Mouse (Mus musculus): ENCODE measurements at regions not wholly inside any gene's neighbourhood (a gene's known extent, or its start where the extent isn't known, plus 50 kb on each side); places are given as distances from the start of the nearest gene placed in this dataset.

GRCm38 (mm10) chr7:136796415-136796814, 98.0 kb upstream of the Mgmt start:
- DNase-seq (ENCODE audit: low spot score) = no peak

- DNase-seq (ENCODE audit: low spot score) = no peak
These were observed 96.5 kb upstream of the Mgmt start for GRCm38 (mm10) chr7:136797780-136798435.

GRCm38 (mm10) chr7:136798605-136799004, 95.8 kb upstream of the Mgmt start:
- no peak for DNase-seq (ENCODE audit: low spot score)

GRCm38 (mm10) chr7:136807101-136807500, 87.3 kb upstream of the Mgmt start:
- no peak for DNase-seq (ENCODE audit: low spot score)

- DNase-seq (ENCODE audit: low spot score) = no peak
These were observed 86.4 kb upstream of the Mgmt start for GRCm38 (mm10) chr7:136807968-136808367.

- no peak for DNase-seq (ENCODE audit: low spot score)
These were observed 84.8 kb upstream of the Mgmt start for GRCm38 (mm10) chr7:136809576-136809975.

- DNase-seq (ENCODE audit: low spot score) = no peak
These were observed 80.6 kb upstream of the Mgmt start for GRCm38 (mm10) chr7:136813691-136814325.

GRCm38 (mm10) chr7:136814751-136815150, 79.7 kb upstream of the Mgmt start:
- DNase-seq (ENCODE audit: low spot score) = no peak

GRCm38 (mm10) chr7:136820291-136820690, 74.1 kb upstream of the Mgmt start:
- DNase-seq (ENCODE audit: low spot score) = no peak

GRCm38 (mm10) chr7:136825647-136826046, 68.8 kb upstream of the Mgmt start:
- no peak for DNase-seq (ENCODE audit: low spot score)

GRCm38 (mm10) chr7:136829621-136830313, 64.6 kb upstream of the Mgmt start:
- no peak for DNase-seq (ENCODE audit: low spot score)

- no peak for DNase-seq (ENCODE audit: low spot score)
These were observed 62.0 kb upstream of the Mgmt start for GRCm38 (mm10) chr7:136832419-136832818.

- no peak for DNase-seq (ENCODE audit: low spot score)
These were observed 55.4 kb upstream of the Mgmt start for GRCm38 (mm10) chr7:136838971-136839370.

GRCm38 (mm10) chr7:136840224-136840623, 54.2 kb upstream of the Mgmt start:
- DNase-seq (ENCODE audit: low spot score) = no peak

GRCm38 (mm10) chr7:136842751-136843150, 51.7 kb upstream of the Mgmt start:
- DNase-seq (ENCODE audit: low spot score) = no peak

GRCm38 (mm10) chr7:136844282-136844681, 50.1 kb upstream of the Mgmt start:
- DNase-seq (ENCODE audit: low spot score) = no peak
